Mouse (Mus musculus) embryonic facial prominence, embryonic 14.5 days (tissue): Measurements from ENCODE around the gene 1700069L16Rik. TPM values are rescaled to one million over a fixed set of nuclear protein-coding genes. Genes with fewer than 3 reads are reported as not detected.
A peak's percentile ranks its signal among the peaks of the same experiment; 100 is the strongest.

Source experiments
- ATAC-seq: fragments of 200-750 bp; cut with Nextera tagmentation; 2 replicates; pipeline ENCODE4 v1.8.0; 2017; ENCODE audit warnings: low read depth, moderate number of reproducible peaks, moderate TSS enrichment
- DNase-seq: peaks from one replicate; pipeline ENCODE4 v3.0.0-alpha.2; 2015; ENCODE audit warnings: low spot score
- H3K27ac ChIP-seq: fragments of 300-500 bp; sonication (generic); replicated peaks from 2 replicates; pipeline ENCODE4 v1.5.1; 2014; ENCODE audit warnings: low read depth, mild to moderate bottlenecking, low read length, moderate library complexity
- H3K27me3 ChIP-seq: fragments of 300-500 bp; sonication (generic); replicated peaks from 2 replicates; pipeline ENCODE4 v1.6.1; 2014; ENCODE audit warnings: low read length; ENCODE audit not compliant: control insufficient read depth, insufficient read depth
- H3K36me3 ChIP-seq: fragments of 300-500 bp; sonication (generic); 2 replicates; pipeline ENCODE4 v1.6.1; 2014; ENCODE audit warnings: low read length, mixed read lengths; ENCODE audit not compliant: control insufficient read depth, insufficient read depth
- H3K4me1 ChIP-seq: fragments of 300-500 bp; sonication (generic); 2 replicates; pipeline ENCODE4 v1.6.1; 2014; ENCODE audit warnings: antibody characterized with exemption, low read length; ENCODE audit not compliant: control insufficient read depth, insufficient read depth
- H3K4me2 ChIP-seq: fragments of 300-500 bp; sonication (generic); 2 replicates; pipeline ENCODE4 v1.6.1; 2014; ENCODE audit warnings: low read depth, mild to moderate bottlenecking, low read length, moderate library complexity, mixed read lengths
- H3K4me3 ChIP-seq: fragments of 300-500 bp; sonication (generic); 2 replicates; pipeline ENCODE4 v1.5.1; 2014; ENCODE audit warnings: low read depth, mild to moderate bottlenecking, low read length
- H3K9ac ChIP-seq: fragments of 300-500 bp; sonication (generic); 2 replicates; pipeline ENCODE4 v1.6.1; 2014; ENCODE audit warnings: low read depth, mild to moderate bottlenecking, low read length, moderate library complexity, mixed read lengths
- H3K9me3 ChIP-seq: fragments of 300-500 bp; sonication (generic); 2 replicates; pipeline ENCODE4 v1.6.1; 2016; ENCODE audit warnings: low read length; ENCODE audit not compliant: control insufficient read depth
- WGBS: fragments of 180-500 bp; shearing (Covaris S2); extraction: QIAGEN DNeasy Blood & Tissue Kit; methylation state at CpG from one replicate; pipeline ENCODE4 v1.1.7; 2014; 5-methylcytosine and 5-hydroxymethylcytosine counted together
- polyA plus RNA-seq: library from polyadenylated mRNA; unstranded; fragments of >200 nt; fragmentation: Nextera tagmentation; extraction: Ambion mirVana; gene quantifications from 2 replicates; pipeline ENCODE4 v1.2.1, GENCODE M21; 2014

The 1700069L16Rik gene
- polyA plus RNA-seq, 1 experiment from 2014 or later = not detected

DNA sequence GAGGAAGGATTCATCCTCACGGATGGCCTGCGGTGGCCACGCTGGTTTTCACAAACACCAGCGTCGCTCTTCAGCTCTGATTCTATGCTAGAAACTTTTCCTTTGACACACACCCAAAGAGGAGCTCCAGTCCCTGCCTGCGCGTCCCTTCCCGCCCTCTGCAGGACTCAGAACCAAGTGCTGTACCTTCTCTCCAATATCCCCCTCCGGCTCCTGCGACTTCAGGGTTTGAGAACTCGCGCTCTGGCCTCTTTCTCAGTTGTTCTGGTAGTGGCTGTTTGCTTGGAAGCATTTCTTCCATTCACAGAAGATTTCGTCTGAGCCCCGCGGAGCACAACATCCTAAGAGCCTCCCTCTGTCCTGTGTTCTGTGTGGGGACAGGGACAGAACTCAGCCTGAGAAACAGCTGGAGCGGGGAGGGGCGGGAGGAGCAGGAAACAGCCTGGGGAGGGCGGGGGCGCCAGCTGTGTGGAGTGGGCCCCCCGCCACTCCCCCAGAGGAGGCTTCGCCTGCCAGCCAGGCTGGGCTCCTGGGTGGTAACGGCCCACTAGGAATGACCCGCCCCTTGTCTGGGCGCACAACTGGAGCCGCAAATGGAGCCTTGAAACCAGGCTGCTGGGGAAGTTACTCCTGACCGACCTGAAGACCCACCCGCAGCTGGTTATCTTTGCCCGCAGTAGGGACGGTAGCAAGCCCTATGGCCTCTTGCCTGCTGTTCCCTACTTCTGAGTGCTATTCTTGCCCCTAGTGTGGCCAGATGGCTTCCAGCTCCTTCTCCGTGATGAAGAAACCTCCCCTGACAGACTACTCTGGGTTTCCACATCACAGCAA, 74.3 kb downstream of the 1700069L16Rik start, which contains the start of gene Cmklr1:
TSS of gene Cmklr1 (minus strand) at position 392 of the 831 bp plus-strand sequence.
- Histone ChIP-seq H3K4me2 (peak within 1 kb of the TSS; percentile 52), H3K4me1 (peaks cover 4% of the 10 kb centered on the region; the same call in 1 of the 2 replicates), H3K9ac (peak within 1 kb of the TSS; percentile 50), H3K27me3 (0 out of 2 replicates have a peak, but pooled peaks cover 7% of the 10 kb centered on the region), H3K36me3 (no peaks in the 10 kb centered on the region), H3K4me3 (peak within 1 kb of the TSS; percentile 36), H3K27ac (peak within 1 kb of the TSS; percentile 35), H3K9me3 (no peaks in the 10 kb centered on the region)
- ATAC-seq (peak; percentile 64; the same call in 1 of the 2 replicates), DNase-seq (peak; percentile 72)
- 13% methylated on average over 21 of the region's 30 CpGs for WGBS

DNA sequence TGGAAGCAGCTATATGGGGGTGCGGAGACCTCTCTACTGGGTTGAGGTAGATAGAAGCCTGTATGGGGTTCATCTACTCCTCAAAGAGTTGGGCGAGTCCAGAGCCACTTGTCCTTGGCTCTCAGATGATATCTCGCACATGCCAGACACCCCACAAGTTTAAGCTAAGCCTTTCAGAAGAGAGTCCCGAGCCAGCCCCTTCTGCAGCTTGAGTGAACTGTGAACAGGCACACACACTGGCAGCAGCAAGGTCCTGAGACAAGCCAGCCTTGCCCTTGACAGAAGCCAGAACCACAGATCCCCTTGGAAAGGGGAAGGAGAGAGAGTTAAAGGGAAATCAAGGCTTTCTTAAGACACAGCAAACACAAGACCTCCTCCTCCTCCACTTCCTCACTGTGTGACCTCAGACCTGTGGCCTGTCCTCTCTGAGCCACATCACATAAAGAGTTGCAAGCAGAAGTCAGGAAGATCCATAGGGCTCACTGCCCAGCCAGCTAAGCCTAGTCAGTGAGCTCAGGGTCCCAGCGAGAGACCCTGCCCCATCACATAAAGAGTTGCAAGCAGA, 75.8 kb downstream of the 1700069L16Rik start:
- no peak for DNase-seq
- H3K9me3 ChIP-seq = no peaks in the 10 kb centered on the region
- H3K36me3 ChIP-seq = no peaks in the 10 kb centered on the region
- no peak for ATAC-seq
- WGBS = 84% methylated on average over 5 of the region's 5 CpGs
- no peak overlapping the region for H3K9ac ChIP-seq
- H3K27ac ChIP-seq = no peak overlapping the region
- H3K27me3 ChIP-seq = 0 out of 2 replicates have a peak, but pooled peaks cover 7% of the 10 kb centered on the region
- peaks cover 4% of the 10 kb centered on the region; the same call in 1 of the 2 replicates for H3K4me1 ChIP-seq
- peak overlapping the region; percentile 36; the same call in 1 of the 2 replicates for H3K4me3 ChIP-seq
- peak overlapping the region; percentile 52 for H3K4me2 ChIP-seq

DNA sequence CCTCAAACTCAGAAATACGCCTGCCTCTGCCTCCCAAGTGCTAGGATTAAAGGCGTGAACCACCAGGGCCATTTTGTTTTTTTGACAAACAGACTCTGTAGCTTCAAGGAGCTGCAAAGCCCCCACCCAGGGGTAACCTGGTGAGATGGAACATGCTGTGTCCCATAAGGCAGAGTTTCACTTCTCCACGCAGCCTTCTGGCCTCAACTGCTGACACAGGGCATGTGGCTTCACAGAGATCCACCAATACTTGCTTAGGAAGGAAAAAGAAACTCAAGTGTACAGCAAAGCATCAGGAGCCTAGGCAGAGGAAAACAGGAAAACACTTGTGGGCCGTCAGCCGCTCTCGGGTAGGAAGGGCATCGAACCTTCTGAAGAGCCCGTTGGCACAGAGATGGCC, 77.4 kb downstream of the 1700069L16Rik start:
- 93% methylated on average over 8 of the region's 8 CpGs for WGBS
- Histone ChIP-seq H3K9ac (no peak overlapping the region), H3K9me3 (no peaks in the 10 kb centered on the region), H3K27ac (no peak overlapping the region), H3K4me1 (peaks cover 8% of the 10 kb centered on the region; the same call in 1 of the 2 replicates), H3K4me3 (no peak overlapping the region), H3K4me2 (no peak overlapping the region), H3K27me3 (0 out of 2 replicates have a peak, but pooled peaks cover 7% of the 10 kb centered on the region), H3K36me3 (no peaks in the 10 kb centered on the region)
- no peak for ATAC-seq
- no peak for DNase-seq

DNA sequence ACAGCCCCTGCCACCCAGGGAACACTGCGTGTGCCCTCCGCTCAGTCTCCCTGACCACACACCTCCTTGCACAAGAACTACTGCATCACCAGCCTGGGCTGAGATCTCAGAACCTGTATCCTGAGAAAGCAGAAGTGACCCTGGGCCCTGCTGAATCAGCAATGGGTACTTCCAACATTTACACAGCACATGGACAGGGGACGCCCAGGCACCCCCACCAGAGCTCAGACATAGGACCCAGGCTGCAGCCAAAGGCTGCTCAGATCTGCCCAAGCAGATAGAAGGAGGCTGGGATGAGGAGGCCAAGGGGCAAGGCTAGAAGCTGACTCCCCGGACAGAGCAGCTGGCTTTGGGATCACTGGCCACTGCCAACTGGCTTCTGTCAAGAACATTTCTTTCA, 80.1 kb downstream of the 1700069L16Rik start:
- H3K4me3 ChIP-seq = no peak overlapping the region
- H3K27ac ChIP-seq = no peak overlapping the region
- H3K9me3 ChIP-seq = no peaks in the 10 kb centered on the region
- H3K36me3 ChIP-seq = no peaks in the 10 kb centered on the region
- DNase-seq (no peak), ATAC-seq (no peak)
- no peak overlapping the region for H3K4me2 ChIP-seq
- no peak overlapping the region for H3K9ac ChIP-seq
- 0 out of 2 replicates have a peak, but pooled peaks cover 4% of the 10 kb centered on the region for H3K4me1 ChIP-seq
- H3K27me3 ChIP-seq = no peaks in the 10 kb centered on the region
- WGBS = 77% methylated on average over 4 of the region's 4 CpGs

DNA sequence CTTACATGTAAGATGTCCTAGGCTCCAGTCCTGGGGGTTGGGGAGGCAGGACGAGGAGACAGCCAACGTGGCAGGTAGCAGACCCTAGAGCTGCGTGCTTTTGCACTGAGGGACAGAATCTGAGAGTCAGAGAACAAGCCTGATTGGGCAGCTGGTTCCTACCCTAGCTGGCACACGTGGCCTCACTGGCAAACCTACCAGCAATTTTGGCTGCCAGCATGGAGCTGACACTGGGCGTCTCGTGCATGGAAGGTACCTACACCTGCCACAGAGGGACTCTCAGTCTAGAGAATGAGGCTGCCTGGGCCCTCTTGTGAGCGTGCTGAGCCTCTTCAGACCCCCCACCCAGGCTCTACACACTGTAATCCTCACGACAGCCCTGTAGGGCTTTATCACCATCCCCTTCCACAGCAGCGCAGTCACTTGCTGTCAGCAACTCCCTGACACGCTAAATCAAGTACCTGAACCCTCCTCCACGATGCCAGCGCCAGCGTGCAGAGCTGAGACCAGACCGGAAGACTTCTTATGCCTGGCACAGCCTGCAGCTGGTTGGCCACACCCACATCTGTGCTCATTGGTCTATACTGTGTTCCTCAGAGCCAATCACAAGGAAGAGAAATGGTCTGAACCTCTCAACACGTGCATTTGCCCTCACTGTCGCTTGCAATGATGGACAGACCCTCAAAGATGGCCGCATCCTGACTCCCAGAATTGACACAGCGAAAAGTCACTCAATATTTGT, 81.3 kb downstream of the 1700069L16Rik start:
- 51% methylated on average over 18 of the region's 18 CpGs for WGBS
- Histone ChIP-seq H3K9ac (no peak overlapping the region), H3K4me2 (peak overlapping the region; percentile 38; the same call in 1 of the 2 replicates), H3K27ac (no peak overlapping the region), H3K4me3 (no peak overlapping the region), H3K4me1 (0 out of 2 replicates have a peak, but pooled peaks cover 4% of the 10 kb centered on the region), H3K27me3 (no peaks in the 10 kb centered on the region), H3K9me3 (no peaks in the 10 kb centered on the region), H3K36me3 (no peaks in the 10 kb centered on the region)
- peak; percentile 55 for DNase-seq
- ATAC-seq = peak; percentile 85

Other genes starting within 250 kb of the 1700069L16Rik start
- gene Wscd2, start 234.4 kb downstream of the 1700069L16Rik start, polyA plus RNA-seq = 6.4 and 8.7 TPM in 2 replicates
- 4.6 and 7.8 TPM in 2 replicates for gene Cmklr1, start 74.3 kb downstream of the 1700069L16Rik start, polyA plus RNA-seq
- gene Ficd, start 11.0 kb upstream of the 1700069L16Rik start, polyA plus RNA-seq = 5.4 and 6.4 TPM in 2 replicates
- 37.2 and 39.3 TPM in 2 replicates for gene Sart3, start 47.7 kb upstream of the 1700069L16Rik start, polyA plus RNA-seq
- gene Iscu, start 48.0 kb upstream of the 1700069L16Rik start, polyA plus RNA-seq = 103 and 107 TPM in 2 replicates
- gene Tmem119, start 75.7 kb upstream of the 1700069L16Rik start, polyA plus RNA-seq = 94.4 and 109 TPM in 2 replicates
- gene Selplg, start 107.9 kb upstream of the 1700069L16Rik start, polyA plus RNA-seq = 4.9 and 5.2 TPM in 2 replicates
- gene Coro1c, start 184.0 kb upstream of the 1700069L16Rik start, polyA plus RNA-seq = 96.9 and 103 TPM in 2 replicates